Mouse (Mus musculus): Measurements from ENCODE around the gene March11.

- no peak for TF ChIP-seq POLR2A (IDR thresholded peaks at IDR 0.05; ENCODE audit: low read depth, low read length)
- no peak for TF ChIP-seq CTCF (IDR thresholded peaks at IDR 0.05; ENCODE audit: extremely low read depth, insufficient read length, insufficient replicate concordance, low read depth, low read length)
These were observed 126.9 kb downstream of the March11 start for GRCm38 (mm10) chr15:26435725-26436124.
